Mouse (Mus musculus) common myeloid progenitor, adult 5-6 weeks (primary cell): ENCODE data around the gene Rgs11. TPM values are rescaled to one million over a fixed set of nuclear protein-coding genes. Genes with fewer than 3 reads are reported as not detected.

Source experiments
- ATAC-seq: replicated peaks from 2 replicates; pipeline ENCODE4 v1.8.0; 2016; ENCODE audit warnings: low read depth, mild to moderate bottlenecking, moderate TSS enrichment, inconsistent platforms; ENCODE audit not compliant: poor library complexity, severe bottlenecking
- total RNA-seq: library from RNA; stranded (forward); fragments of 200-1000, 187-1606 nt; gene quantifications from 2 replicates; pipeline ENCODE4 v1.2.3, GENCODE M21; 2017

The Rgs11 gene
- total RNA-seq, 1 experiment from 2014 or later, result 0.23 TPM

DNA sequence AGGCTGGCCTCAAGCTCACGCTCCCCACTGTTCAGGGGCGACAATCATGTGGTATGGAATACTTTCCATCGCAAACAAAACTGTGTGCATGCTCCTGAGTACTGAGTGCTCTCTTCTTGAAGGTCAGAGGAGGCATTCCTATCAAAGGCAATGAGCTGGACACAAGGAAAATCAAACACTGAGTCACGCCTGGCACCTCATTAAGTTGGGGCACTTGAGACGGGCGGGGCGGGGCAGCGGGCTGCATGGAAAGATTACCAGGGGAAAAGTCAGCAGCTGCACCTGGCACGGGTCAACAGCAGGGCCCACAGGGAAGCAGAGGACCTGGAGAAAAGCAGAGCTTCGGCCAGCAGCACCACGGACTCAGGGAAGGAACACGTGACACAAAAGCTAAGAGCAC is 22.4 kb downstream of the Rgs11 start:
- no peak for ATAC-seq

DNA sequence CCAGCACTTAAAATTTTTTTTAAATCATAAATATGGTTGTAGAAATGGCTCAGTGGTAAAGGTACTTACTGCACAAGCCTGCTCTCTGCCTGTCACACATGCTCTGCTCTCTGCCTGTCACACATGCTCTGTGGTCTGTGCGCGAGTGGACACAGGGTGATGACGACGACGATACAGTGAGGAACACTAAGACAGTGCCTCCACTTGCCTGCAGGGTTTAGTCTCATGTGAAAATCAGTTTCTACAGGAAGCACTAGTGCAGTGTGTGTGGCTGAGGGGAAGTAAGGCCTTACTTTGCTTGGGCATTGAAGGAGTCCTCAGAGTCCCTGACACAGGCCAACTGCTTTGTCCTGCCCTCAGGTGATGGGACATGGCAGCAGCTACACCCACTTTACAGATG is 27.0 kb downstream of the Rgs11 start:
- ATAC-seq, result peak; percentile 63; the same call in 1 of the 2 replicates

DNA sequence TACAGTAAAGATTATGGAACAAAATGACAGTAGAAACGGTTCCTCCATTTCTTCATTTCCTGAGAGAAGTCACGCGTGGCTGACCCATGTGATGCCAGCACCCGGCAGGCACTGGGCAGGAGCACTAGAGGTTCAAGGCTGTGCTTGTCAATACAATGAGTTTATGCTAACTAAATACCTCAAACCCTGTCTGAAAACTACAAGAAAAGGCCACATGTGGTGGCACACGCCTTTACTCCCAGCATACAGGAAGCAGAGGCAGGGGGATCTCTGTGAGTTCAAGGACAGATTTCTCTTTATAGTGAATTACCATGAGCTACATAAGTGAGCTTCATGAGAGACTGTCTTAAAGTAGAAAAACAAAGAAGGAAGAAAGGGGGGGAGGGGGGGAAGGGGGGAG is 28.4 kb downstream of the Rgs11 start:
- ATAC-seq, result no peak

DNA sequence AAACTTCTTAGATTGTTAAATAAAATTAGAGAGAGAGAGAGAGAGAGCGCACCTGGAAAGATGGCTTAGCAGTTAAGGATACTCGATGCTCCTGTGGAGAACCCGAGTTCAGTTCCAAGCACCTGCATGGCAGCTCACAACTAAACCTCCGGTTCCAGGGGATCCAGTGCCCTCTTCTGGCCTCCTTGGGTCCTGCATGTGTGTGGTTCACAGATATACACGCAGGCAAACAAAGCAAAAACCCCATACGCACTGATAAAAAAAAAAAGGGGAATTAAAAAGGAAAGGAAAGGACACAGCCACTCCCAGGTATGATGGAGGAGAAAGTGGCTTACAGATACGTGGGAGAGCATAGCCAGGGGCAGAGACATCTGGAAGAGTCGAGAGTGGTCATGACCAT is 30.1 kb downstream of the Rgs11 start:
- no peak for ATAC-seq

DNA sequence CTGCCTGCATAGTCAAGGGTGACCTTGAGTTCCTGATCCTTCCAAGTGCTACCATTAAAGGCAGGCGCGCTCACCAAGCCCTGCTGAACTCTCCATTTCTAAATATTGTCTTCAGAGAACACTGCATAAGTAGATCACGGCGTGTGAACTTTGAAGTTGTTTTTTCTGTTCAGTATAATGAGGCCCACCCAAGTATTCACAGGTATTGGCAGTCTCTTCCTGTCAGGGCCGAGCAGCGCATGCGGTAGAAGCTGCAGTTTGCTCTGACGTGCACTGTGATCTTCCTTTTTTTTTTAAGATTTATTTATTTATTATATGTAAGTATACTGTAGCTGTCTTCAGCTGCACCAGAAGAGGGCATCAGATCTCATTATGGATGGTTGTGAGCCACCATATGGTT is 31.6 kb downstream of the Rgs11 start:
- no peak for ATAC-seq

- peak; percentile 34; the same call in 1 of the 2 replicates for ATAC-seq
Observed at GRCm38 (mm10) chr17:26235077-26235815, 32.5 kb downstream of the Rgs11 start.

- peak; percentile 17; the same call in 1 of the 2 replicates for ATAC-seq
Observed at GRCm38 (mm10) chr17:26237667-26238066, 34.9 kb downstream of the Rgs11 start.

- ATAC-seq, result no peak
Observed at GRCm38 (mm10) chr17:26239551-26239950, 36.8 kb downstream of the Rgs11 start.

GRCm38 (mm10) chr17:26240120-26240790 is 37.5 kb downstream of the Rgs11 start:
- no peak for ATAC-seq

DNA sequence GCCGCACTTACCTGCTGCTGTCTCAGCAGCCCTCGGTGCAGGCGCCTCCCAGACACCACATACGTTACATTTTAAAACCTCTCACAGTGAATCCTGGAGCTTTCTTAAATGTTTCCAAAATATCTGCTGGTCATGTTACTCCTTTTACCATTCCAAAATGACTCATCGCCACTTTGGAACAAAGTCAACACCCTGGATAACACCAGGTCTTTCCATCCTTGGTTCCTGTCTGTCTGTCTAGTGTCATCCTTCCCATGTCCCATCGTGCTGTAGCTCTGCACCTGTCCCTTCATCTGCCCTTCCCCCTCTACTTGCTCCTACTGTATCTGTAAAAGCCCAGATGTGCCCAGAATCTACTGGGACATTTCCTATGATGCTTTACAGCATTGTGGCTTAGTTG is 38.2 kb downstream of the Rgs11 start:
- ATAC-seq, result no peak

DNA sequence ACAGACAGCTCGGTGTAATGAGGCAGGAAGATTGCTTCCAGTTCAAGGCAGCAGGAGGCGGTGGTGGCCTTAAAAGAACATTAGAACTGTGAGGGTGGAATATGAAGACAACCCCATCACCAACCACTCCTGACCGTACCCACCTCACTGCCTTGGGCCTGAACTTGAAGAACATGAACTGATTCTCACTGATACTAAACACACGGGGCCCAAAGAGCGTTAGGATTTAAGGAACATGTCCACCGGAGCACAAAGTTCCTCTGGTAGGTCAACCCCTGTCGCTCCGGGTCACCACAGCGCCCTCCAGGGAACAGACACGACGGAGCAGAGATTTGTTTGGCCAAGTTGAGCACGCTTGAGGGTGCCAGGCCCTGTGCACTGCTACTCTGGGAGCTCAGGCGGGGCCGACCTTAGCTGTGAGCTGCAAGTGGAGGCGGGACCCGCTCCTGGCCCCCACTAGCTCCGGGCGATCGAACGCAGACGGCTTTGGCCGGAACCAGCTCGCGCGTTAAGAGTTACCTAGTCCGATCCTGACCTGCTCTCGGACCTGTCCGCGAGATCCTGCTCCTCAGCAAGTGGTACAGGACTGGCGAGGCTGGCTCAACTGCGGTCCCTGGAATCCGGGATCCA is 40.8 kb downstream of the Rgs11 start:
- ATAC-seq, result peak; percentile 55

- peak; percentile 84 for ATAC-seq
Observed at GRCm38 (mm10) chr17:26244101-26244841, 41.5 kb downstream of the Rgs11 start, which contains the start of gene Fam234a. Gene Fam234a, minus strand, starts transcription at chr17:26244242.

- ATAC-seq, result no peak
Observed at GRCm38 (mm10) chr17:26251886-26252538, 49.3 kb downstream of the Rgs11 start.

DNA sequence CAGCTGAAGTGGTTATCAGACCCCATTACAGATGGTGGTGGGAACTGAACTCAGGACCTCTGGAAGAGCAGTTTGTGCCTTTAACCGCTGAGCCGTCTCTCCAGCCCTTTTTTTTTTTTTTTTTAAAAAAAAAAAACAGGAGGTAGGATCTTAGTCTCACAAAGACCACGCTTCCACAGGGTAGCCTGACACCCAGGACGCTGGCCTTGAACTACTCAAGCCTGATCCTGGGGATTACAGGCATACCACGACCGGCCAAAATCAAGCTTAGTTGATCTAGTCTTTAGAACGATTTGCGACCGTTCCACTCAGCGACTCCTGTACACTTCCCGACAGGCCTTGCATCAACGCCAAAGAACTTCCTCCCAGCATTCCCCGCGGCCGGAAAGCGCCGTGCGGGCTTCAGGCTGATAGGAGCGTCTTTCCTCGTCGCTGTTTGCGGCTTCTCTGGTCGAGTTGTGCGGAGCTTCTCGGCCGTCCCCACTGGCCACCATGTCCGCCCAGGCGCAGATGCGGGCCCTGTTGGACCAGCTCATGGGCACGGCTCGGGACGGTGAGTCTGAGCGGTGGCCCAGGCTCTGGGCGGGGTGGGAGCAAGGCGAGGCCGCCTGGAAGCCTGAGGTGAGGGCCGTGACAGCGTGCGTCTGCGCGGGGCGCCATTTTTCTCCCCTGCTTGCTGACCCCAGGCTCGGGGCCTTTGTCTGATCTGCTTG is 49.9 kb downstream of the Rgs11 start, which contains the start of gene Luc7l:
Gene Luc7l (plus strand): TSS at position 358 of the 713 bp plus-strand sequence.
- peak; percentile 95 for ATAC-seq

DNA sequence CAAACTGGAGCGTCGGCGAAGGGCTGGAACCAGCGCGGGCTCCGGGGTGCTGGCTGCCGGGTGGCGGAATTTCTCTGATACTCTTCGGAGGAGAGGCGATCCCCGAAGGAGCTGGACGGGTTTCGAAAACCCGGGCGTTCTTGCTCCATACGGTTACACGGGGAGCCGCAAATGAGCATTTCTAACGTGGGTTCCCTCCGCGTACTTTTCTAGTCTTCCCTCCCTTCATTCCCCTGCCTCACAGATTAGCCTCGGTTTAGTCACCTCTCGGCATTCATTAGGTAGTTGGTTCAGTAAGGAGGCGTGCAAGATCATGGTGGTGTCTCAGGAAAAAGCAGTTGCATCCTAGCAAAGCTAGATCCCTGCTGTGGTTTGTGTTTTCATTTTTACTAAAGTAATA is 50.6 kb downstream of the Rgs11 start:
- no peak for ATAC-seq

GRCm38 (mm10) chr17:26255313-26255712 is 52.6 kb downstream of the Rgs11 start:
- ATAC-seq, result no peak
